Mouse (Mus musculus): Measurements from ENCODE around the gene Nek7. TPM values are rescaled to one million over a fixed set of nuclear protein-coding genes. Genes with fewer than 3 reads are reported as not detected.

Nek7 gene
- polyA plus RNA-seq, 1 experiment from 2014 or later, result 20.6 TPM

GRCm38 (mm10) chr1:138480694-138481093 is 139.2 kb downstream of the Nek7 start:
- Histone ChIP-seq H3K36me3 (replicated peaks) (no peaks in the 10 kb centered on the region; the same call in 1 of the 2 replicates), H3K27me3 (ENCODE audit: poor library complexity, severe bottlenecking) (no peaks in the 10 kb centered on the region), H3K4me3 (no peak overlapping the region), H3K9me3 (0 out of 2 replicates have a peak, but pooled peaks cover 4% of the 10 kb centered on the region), H3K4me1 (no peaks in the 10 kb centered on the region), H3K27ac (no peak overlapping the region)
- 95% methylated on average over 1 of the region's 1 CpGs for WGBS
- DNase-seq (ENCODE audit: extremely low spot score, low spot score), result no peak

GRCm38 (mm10) chr1:138465352-138465751 is 154.6 kb downstream of the Nek7 start:
- 79% methylated on average over 2 of the region's 2 CpGs for WGBS
- no peak for DNase-seq (ENCODE audit: extremely low spot score, low spot score)
- no peak overlapping the region for H3K4me3 ChIP-seq
- no peaks in the 10 kb centered on the region for H3K27me3 ChIP-seq (ENCODE audit: poor library complexity, severe bottlenecking)
- no peak overlapping the region for H3K27ac ChIP-seq
- H3K36me3 ChIP-seq (replicated peaks), result no peaks in the 10 kb centered on the region
- peaks cover 8% of the 10 kb centered on the region for H3K9me3 ChIP-seq
- H3K4me1 ChIP-seq, result no peaks in the 10 kb centered on the region

- no peaks in the 10 kb centered on the region for H3K36me3 ChIP-seq (replicated peaks)
- DNase-seq (ENCODE audit: extremely low spot score, low spot score), result no peak
- peaks cover 8% of the 10 kb centered on the region for H3K9me3 ChIP-seq
- no peak overlapping the region for H3K27ac ChIP-seq
- H3K27me3 ChIP-seq (ENCODE audit: poor library complexity, severe bottlenecking), result no peaks in the 10 kb centered on the region
- WGBS, result 86% methylated on average over 3 of the region's 3 CpGs
- no peaks in the 10 kb centered on the region; the same call in 1 of the 2 replicates for H3K4me1 ChIP-seq
- H3K4me3 ChIP-seq, result no peak overlapping the region
These were observed 158.5 kb downstream of the Nek7 start for GRCm38 (mm10) chr1:138461425-138461824.

- WGBS, result 84% methylated on average over 2 of the region's 2 CpGs
- no peaks in the 10 kb centered on the region for H3K36me3 ChIP-seq (replicated peaks)
- no peaks in the 10 kb centered on the region for H3K27me3 ChIP-seq (ENCODE audit: poor library complexity, severe bottlenecking)
- H3K27ac ChIP-seq, result no peak overlapping the region
- H3K4me1 ChIP-seq, result 0 out of 2 replicates have a peak, but pooled peaks cover 3% of the 10 kb centered on the region
- H3K9me3 ChIP-seq, result no peaks in the 10 kb centered on the region
- no peak for DNase-seq (ENCODE audit: extremely low spot score, low spot score)
- H3K4me3 ChIP-seq, result no peak overlapping the region
These were observed 170.5 kb downstream of the Nek7 start for GRCm38 (mm10) chr1:138449476-138449851.

GRCm38 (mm10) chr1:138448635-138449475 is 171.1 kb downstream of the Nek7 start:
- DNase-seq (ENCODE audit: extremely low spot score, low spot score), result no peak
- H3K27me3 ChIP-seq (ENCODE audit: poor library complexity, severe bottlenecking), result no peaks in the 10 kb centered on the region
- H3K9me3 ChIP-seq, result no peaks in the 10 kb centered on the region
- no peaks in the 10 kb centered on the region for H3K36me3 ChIP-seq (replicated peaks)
- H3K4me3 ChIP-seq, result no peak overlapping the region
- 64% methylated on average over 15 of the region's 15 CpGs for WGBS
- no peak overlapping the region for H3K27ac ChIP-seq
- 0 out of 2 replicates have a peak, but pooled peaks cover 3% of the 10 kb centered on the region for H3K4me1 ChIP-seq

- WGBS, result 92% methylated on average over 1 of the region's 1 CpGs
- DNase-seq (ENCODE audit: extremely low spot score, low spot score), result no peak
- H3K27ac ChIP-seq, result no peak overlapping the region
- H3K4me1 ChIP-seq, result 0 out of 2 replicates have a peak, but pooled peaks cover 3% of the 10 kb centered on the region
- no peaks in the 10 kb centered on the region for H3K36me3 ChIP-seq (replicated peaks)
- H3K4me3 ChIP-seq, result no peak overlapping the region
- H3K27me3 ChIP-seq (ENCODE audit: poor library complexity, severe bottlenecking), result no peaks in the 10 kb centered on the region
- no peaks in the 10 kb centered on the region for H3K9me3 ChIP-seq
These were observed 173.1 kb downstream of the Nek7 start for GRCm38 (mm10) chr1:138446846-138447245.

Other genes starting within 250 kb of the Nek7 start
- gene Lhx9, start 228.4 kb upstream of the Nek7 start, polyA plus RNA-seq (2016; fragmentation: Nextera tagmentation; extraction: Ambion mirVana), result 5.3 and 8.7 TPM in 2 replicates
- 41.1 and 48.7 TPM in 2 replicates for gene 2310009B15Rik, start 236.7 kb upstream of the Nek7 start, polyA plus RNA-seq (2016; fragmentation: Nextera tagmentation; extraction: Ambion mirVana)

Measured in forebrain, embryonic 10.5 days (tissue).